Mouse (Mus musculus) liver, embryonic 11.5 days (tissue): ENCODE results near the gene Pex19. TPM values are rescaled to one million over a fixed set of nuclear protein-coding genes. Genes with fewer than 3 reads are reported as not detected.

Source experiments
- ATAC-seq: fragments of 200-750 bp; cut with Nextera tagmentation; replicated peaks from 2 replicates; pipeline ENCODE4 v1.8.0; 2017; ENCODE audit warnings: moderate number of reproducible peaks, mild to moderate bottlenecking, moderate TSS enrichment, moderate library complexity; ENCODE audit not compliant: low FRiP score
- DNase-seq: peaks from one replicate; pipeline ENCODE4 v3.0.0-alpha.2; 2017; ENCODE audit warnings: low spot score
- H3K27ac ChIP-seq: fragments of 300-500 bp; sonication (generic); 2 replicates; pipeline ENCODE4 v1.5.1; 2014; ENCODE audit warnings: mild to moderate bottlenecking, low read depth, low read length, control low read depth
- H3K27me3 ChIP-seq: fragments of 300-500 bp; sonication (generic); replicated peaks from 2 replicates; pipeline ENCODE4 v1.6.1; 2014; ENCODE audit warnings: low read length, mixed read lengths; ENCODE audit not compliant: control insufficient read depth, insufficient read depth
- H3K36me3 ChIP-seq: fragments of 300-500 bp; sonication (generic); 2 replicates; pipeline ENCODE4 v1.6.1; 2014; ENCODE audit warnings: mild to moderate bottlenecking, low read length, moderate library complexity, mixed read lengths; ENCODE audit not compliant: control insufficient read depth, insufficient read depth
- H3K4me1 ChIP-seq: fragments of 300-500 bp; sonication (generic); replicated peaks from 2 replicates; pipeline ENCODE4 v1.6.1; 2014; ENCODE audit warnings: low read length, mixed read lengths; ENCODE audit not compliant: control insufficient read depth, insufficient read depth
- H3K4me2 ChIP-seq: fragments of 300-500 bp; sonication (generic); 2 replicates; pipeline ENCODE4 v1.6.1; 2014; ENCODE audit warnings: mild to moderate bottlenecking, control low read depth, moderate library complexity
- H3K4me3 ChIP-seq: fragments of 300-500 bp; sonication (generic); 2 replicates; pipeline ENCODE4 v1.5.1; 2014; ENCODE audit warnings: low read depth, low read length, control low read depth
- H3K9ac ChIP-seq: fragments of 300-500 bp; sonication (generic); 2 replicates; pipeline ENCODE4 v1.6.1; 2014; ENCODE audit warnings: low read depth, low read length, control low read depth
- H3K9me3 ChIP-seq: fragments of 300-500 bp; sonication (generic); 2 replicates; pipeline ENCODE4 v1.6.1; 2016; ENCODE audit warnings: low read length, inconsistent platforms, mixed read lengths; ENCODE audit not compliant: control insufficient read depth
- WGBS: fragments of 180-500 bp; shearing (Covaris S2); extraction: QIAGEN DNeasy Blood & Tissue Kit; methylation state at CpG from one replicate; pipeline ENCODE4 v1.1.7; 2014; 5-methylcytosine and 5-hydroxymethylcytosine counted together
- polyA plus RNA-seq: library from polyadenylated mRNA; unstranded; fragments of >200 nt; fragmentation: Nextera tagmentation; extraction: Ambion mirVana; gene quantifications from 2 replicates; pipeline ENCODE4 v1.2.1, GENCODE M21; 2014

Gene Pex19
- polyA plus RNA-seq, 1 experiment from 2014 or later = 81.8 TPM

DNA sequence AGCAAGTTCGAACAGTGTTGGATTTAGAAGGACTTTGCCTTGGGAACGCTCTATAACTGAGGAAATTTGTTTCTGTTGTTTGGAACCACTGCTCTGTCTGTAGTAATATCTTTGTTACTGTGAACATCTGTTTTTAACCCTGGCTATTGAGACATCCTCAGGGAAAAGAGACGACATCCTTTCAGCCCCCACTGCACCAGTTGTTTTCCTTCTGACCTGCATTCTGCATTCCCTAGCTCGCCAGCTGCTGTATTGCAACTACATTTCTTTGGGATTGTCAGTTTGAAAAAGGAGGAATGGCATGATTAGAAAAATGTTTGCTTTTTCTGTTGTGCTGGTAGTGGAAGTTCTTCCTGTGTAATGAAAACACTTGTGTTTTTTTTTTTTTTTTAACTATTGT is 54.3 kb downstream of the Pex19 start:
- Histone ChIP-seq H3K27ac (no peak overlapping the region), H3K27me3 (no peaks in the 10 kb centered on the region)

DNA sequence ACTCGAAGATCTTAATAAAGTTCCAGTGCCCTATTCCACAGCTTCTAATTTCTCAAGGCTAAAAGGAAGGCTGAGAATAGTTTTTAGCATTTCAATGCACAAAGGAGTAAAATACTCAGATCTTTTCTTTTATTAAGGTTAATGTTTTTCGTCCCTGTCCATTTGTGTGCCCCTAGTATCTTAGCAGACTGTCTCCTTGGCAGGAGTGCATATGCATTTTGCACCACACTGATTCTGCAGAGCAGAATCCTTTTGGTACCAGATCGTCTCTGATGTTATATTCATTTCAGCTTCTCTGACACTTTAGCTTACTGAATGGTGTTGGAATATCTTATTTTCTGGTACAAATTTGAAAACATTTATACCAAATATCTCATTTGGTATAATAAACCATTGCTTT is 55.2 kb downstream of the Pex19 start:
- no peaks in the 10 kb centered on the region for H3K4me1 ChIP-seq
- ATAC-seq (no peak), DNase-seq (no peak)
- no peak overlapping the region for H3K9ac ChIP-seq
- WGBS = 95% methylated on average over 3 of the region's 3 CpGs
- no peak overlapping the region for H3K27ac ChIP-seq
- no peaks in the 10 kb centered on the region for H3K27me3 ChIP-seq
- no peak overlapping the region for H3K4me2 ChIP-seq
- H3K9me3 ChIP-seq = no peaks in the 10 kb centered on the region
- peaks cover 25% of the 10 kb centered on the region for H3K36me3 ChIP-seq
- H3K4me3 ChIP-seq = no peak overlapping the region

More for the DNA sequence above, 54.3 kb downstream of the Pex19 start:
- DNase-seq = no peak
- ATAC-seq = no peak
- Histone ChIP-seq H3K9me3 (no peaks in the 10 kb centered on the region), H3K4me2 (no peak overlapping the region), H3K9ac (no peak overlapping the region), H3K4me3 (no peak overlapping the region), H3K36me3 (peaks cover 25% of the 10 kb centered on the region), H3K4me1 (no peaks in the 10 kb centered on the region)
- 86% methylated on average over 4 of the region's 4 CpGs for WGBS

DNA sequence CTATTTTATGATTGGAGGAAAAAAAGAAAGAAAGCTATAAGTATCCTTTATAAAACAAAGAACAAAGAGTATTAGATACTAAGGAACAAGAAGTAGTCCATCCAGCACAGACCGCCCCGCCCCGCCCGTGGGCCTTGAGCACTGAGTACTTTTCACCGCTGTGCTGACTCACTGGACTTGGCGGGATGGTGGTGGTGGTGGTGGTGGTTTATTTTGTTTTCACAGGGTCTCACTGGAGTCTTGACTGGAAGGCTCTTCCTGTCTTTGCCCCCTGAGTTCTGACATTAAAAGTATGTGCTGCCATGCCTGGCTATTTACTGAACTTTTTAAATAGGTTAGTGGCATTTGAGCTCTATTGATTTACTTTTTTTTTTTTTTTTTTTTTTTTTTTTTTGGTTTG is 56.5 kb downstream of the Pex19 start:
- Histone ChIP-seq H3K9me3 (no peaks in the 10 kb centered on the region), H3K27me3 (no peaks in the 10 kb centered on the region), H3K4me2 (no peak overlapping the region), H3K9ac (no peak overlapping the region), H3K36me3 (peaks cover 29% of the 10 kb centered on the region), H3K27ac (no peak overlapping the region), H3K4me3 (no peak overlapping the region), H3K4me1 (no peaks in the 10 kb centered on the region)
- no peak for ATAC-seq
- WGBS = 92% methylated on average over 6 of the region's 6 CpGs
- DNase-seq = no peak

DNA sequence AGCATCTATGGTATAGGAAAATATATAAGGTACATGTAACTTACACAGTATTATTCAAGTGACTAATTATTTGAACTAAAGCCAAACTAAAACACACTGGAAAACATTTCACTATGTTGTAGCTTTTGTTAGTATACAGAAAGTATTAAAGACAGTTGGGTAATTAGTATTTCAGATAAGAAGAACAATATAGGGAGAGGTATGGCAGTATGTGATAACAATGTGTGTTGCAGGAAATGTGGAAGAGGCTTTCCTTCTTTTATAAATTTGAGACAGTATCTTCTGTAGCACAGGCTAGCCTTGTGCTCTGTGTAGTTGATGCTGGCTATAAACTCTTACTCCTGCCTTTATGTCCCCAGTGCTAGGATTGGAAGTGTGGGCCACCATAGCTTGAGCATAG is 57.4 kb downstream of the Pex19 start:
- no peak overlapping the region for H3K27ac ChIP-seq
- ATAC-seq (no peak), DNase-seq (no peak)
- no peak overlapping the region for H3K4me3 ChIP-seq
- H3K9ac ChIP-seq = no peak overlapping the region
- H3K36me3 ChIP-seq = peaks cover 34% of the 10 kb centered on the region
- H3K27me3 ChIP-seq = no peaks in the 10 kb centered on the region
- no peak overlapping the region for H3K4me2 ChIP-seq
- no peaks in the 10 kb centered on the region for H3K9me3 ChIP-seq
- no peaks in the 10 kb centered on the region for H3K4me1 ChIP-seq

Other genes with a start within 250 kb of the Pex19 start
- gene Gm10521, start 231.1 kb upstream of the Pex19 start, polyA plus RNA-seq = 0.08 TPM in 1 of 2 replicates, not detected in the other
- 0.17 TPM in 1 of 2 replicates, not detected in the other for gene Slamf6, start 209.2 kb upstream of the Pex19 start, polyA plus RNA-seq
- gene Vangl2, start 98.3 kb upstream of the Pex19 start, polyA plus RNA-seq = 5.4 and 6.2 TPM in 2 replicates
- gene Nhlh1, start 69.2 kb upstream of the Pex19 start, polyA plus RNA-seq = 0.11 TPM in 1 of 2 replicates, not detected in the other
- 137 and 153 TPM in 2 replicates for gene Copa, start 44.2 kb upstream of the Pex19 start, polyA plus RNA-seq
- 75.3 and 76.5 TPM in 2 replicates for gene Ncstn, start 44.0 kb upstream of the Pex19 start, polyA plus RNA-seq
- gene Dcaf8, start 21.3 kb downstream of the Pex19 start, polyA plus RNA-seq = 89.2 and 102 TPM in 2 replicates
- 43.4 and 44.8 TPM in 2 replicates for gene Pea15a, start 80.0 kb downstream of the Pex19 start, polyA plus RNA-seq
- gene Casq1, start 93.1 kb downstream of the Pex19 start, polyA plus RNA-seq = 2.2 and 4.1 TPM in 2 replicates
- not detected in 2 replicates for gene Atp1a4, start 131.7 kb downstream of the Pex19 start, polyA plus RNA-seq
- gene Igsf8, start 134.9 kb downstream of the Pex19 start, polyA plus RNA-seq = 32.9 and 33.9 TPM in 2 replicates
- gene Atp1a2, start 171.3 kb downstream of the Pex19 start, polyA plus RNA-seq = 0.16 and 0.22 TPM in 2 replicates
- 0.39 and 0.51 TPM in 2 replicates for gene Kcnj9, start 202.6 kb downstream of the Pex19 start, polyA plus RNA-seq
- gene Kcnj10, start 214.5 kb downstream of the Pex19 start, polyA plus RNA-seq = 0.10 TPM in 1 of 2 replicates, not detected in the other
- gene Pigm, start 249.8 kb downstream of the Pex19 start, polyA plus RNA-seq = 7.7 and 7.8 TPM in 2 replicates